Mouse (Mus musculus) cortical plate, adult 2 months (tissue): Measurements from ENCODE around the gene Ints5.

Experiments used
- CTCF ChIP-seq: fragments of 200-500 bp; IDR thresholded peaks from 2 replicates; pipeline ENCODE4 v1.5.1; 2011; ENCODE audit warnings: mild to moderate bottlenecking, control low read depth, low read length; ENCODE audit not compliant: insufficient read depth; ENCODE audit errors: extremely low read depth
- POLR2A ChIP-seq: fragments of 200-500 bp; IDR thresholded peaks from 2 replicates; pipeline ENCODE4 v1.6.1; 2011; ENCODE audit warnings: mild to moderate bottlenecking, low read length, control low read depth; ENCODE audit not compliant: insufficient read depth; ENCODE audit errors: extremely low read depth

DNA sequence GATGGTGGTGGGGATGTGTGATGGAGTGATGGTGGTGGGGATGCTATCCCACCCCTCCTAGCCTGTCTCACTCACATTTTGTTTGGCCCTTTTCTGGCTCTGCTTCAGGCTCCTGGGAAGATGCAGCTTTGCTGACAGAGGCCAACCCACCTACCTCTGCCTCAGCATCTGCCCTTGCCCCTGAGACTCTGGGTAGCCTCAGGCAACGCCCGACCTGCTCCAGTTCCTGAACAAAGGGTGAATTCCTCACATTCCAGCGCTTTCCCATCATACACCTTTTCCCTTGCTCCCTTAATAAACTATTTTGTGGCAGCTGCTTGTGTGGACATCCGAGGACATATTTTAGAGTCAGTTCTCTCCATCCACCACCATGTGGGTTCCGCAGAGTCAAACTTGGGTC lies 44.4 kb upstream of the Ints5 start:
- TF ChIP-seq CTCF, result no peak
- TF ChIP-seq POLR2A, result no peak
